Mouse (Mus musculus) liver, postnatal 0 days (tissue): ENCODE results near the gene Ptgr1.

ENCODE experiments used
- CTCF ChIP-seq: sonication (generic); IDR thresholded peaks from 2 replicates; pipeline ENCODE4 v1.5.1; 2016; ENCODE audit warnings: antibody characterized with exemption, low read depth
- EP300 ChIP-seq: IDR thresholded peaks from 2 replicates; pipeline ENCODE4 v1.6.1; 2016; ENCODE audit warnings: antibody characterized with exemption, low read depth, mild to moderate bottlenecking

GRCm38 (mm10) chr4:58986540-58987190 lies at the start of gene Ptgr1:
- no peak for TF ChIP-seq EP300
- no peak for TF ChIP-seq CTCF
